Mouse (Mus musculus) kidney, adult 11 months (tissue): Measurements from ENCODE around the gene Gpr19.

Source experiments
- DNase-seq: peaks from one replicate; pipeline ENCODE4 v3.0.0; 2022

Gpr19 gene

DNA sequence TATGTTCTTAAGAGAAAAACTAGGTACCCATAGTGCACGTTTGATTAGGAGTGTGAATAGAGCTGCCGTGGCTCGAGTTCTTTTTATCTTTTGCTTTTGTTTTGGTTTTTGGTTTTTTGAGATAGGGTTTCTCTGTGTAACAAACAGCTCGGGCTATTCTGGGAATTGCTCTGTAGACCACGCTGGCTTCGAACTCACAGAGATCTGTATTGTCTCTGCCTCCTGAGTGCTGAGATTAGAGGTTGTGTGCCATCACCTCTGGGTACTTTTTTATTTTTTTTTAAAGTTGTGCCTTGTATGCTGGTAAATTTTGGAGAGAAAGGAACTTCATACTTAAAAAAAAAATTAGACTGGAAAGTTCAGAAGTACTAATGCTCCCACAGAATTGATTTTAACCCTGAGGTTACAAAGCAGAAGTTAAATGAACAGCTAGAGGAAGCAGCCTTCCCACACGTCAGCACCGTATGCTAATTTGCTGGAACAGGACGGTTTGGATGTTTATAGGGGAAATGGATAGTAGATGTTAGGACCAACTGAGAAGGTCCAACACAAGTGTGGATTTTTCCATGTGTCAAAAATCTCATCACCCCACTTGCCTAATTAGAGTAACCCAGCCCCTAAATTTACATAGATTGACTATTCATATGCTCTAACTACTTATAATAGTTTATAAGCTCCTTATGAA is 24.3 kb upstream of the Gpr19 start:
- DNase-seq, result no peak

DNA sequence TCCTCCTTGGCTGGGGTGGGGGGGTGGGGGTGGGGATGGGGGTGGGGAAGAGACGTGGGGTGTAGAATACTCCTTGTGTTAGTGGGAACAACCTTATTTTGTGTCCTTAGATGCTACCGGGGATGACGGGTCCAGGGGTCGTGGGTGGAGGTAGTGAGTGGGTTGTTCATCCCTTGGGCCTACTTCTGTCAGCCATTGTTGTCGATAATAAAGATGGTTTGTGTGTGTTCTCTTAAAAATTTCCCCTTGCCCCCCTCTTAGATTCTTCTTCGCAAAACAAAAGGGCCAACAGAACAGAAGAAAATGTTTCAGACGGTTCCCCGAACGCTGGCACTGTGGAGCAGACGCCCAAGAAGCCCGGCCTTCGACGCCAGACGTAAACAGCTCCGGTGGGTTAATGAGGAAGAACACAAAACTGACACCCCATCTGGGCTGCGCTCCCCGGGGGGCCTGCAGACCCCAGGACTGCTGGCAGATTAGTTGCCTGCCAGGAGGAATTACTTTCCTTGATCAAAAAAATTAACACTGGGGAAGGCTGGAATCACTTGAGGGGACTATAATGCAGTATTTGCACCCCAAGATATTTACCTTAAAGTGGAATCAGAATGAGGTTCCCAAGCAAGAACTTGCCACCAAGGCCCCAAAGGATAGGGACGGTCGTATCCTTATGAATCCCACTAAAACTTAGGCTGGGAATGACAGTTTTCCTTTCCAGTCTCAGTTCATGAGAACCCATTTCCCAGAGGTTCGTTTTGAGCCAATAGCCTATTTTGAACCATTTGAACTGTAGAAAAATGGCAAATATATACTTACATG is 23.5 kb upstream of the Gpr19 start:
- no peak for DNase-seq

DNA sequence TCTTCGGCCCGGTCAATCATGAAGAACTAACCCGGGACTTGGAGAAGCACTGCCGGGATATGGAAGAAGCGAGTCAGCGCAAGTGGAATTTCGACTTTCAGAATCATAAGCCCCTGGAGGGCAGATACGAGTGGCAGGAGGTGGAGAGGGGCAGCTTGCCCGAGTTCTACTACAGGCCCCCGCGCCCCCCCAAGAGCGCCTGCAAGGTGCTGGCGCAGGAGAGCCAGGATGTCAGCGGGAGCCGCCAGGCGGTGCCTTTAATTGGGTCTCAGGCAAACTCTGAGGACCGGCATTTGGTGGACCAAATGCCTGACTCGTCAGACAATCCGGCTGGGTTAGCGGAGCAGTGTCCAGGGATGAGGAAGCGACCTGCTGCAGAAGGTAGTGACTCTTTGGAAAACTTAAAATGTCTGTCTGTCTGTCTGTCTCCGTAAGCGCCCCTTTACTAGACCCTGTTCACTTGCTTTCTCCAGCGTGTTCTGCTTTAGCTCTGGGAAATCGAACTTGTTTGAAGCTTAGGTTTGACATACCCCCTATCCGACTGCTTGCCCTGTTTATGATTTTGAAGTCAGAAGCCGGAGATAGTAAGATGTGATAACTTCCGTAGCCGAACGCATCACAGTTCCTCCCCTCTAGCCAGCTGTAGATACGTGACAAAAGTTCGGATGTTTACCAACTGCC is 22.8 kb upstream of the Gpr19 start:
- peak; percentile 59 for DNase-seq

DNA sequence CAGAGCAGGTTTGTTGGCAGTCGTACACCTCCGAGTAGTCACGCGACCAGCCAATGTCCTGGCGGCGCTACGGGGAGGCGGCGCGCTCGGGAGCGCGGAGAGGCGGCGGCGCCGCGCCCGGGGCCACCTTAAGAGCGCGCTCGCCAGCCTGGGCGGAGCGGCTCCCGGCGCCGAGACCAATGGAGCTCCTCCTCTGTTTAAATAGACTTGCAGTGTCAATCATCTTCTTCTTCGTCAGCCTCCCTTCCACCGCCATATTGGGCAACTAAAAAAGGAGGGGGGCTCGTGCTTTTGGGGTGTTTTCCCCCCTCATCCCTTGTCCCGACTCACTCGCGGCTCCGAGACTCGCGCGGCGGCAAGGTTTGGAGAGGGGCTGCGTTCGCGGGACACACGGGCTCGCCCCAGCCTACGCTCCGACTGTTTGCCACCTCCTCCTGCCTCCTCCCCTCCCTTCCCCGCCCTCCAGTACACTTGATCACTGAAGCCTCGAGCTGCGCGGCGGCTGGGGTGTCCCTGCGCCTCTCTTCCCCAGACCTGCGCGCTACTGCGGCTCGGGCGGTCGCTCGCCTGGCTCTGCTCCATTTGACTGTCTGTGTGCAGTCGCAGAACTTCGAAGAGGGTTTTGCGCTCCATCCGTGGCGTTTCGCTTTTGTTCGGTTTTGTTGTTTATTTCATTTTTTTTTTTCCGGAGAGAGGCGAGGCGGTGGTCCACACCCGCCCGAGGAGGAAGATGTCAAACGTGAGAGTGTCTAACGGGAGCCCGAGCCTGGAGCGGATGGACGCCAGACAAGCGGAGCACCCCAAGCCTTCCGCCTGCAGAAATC is 22.0 kb upstream of the Gpr19 start, which contains the start of gene Cdkn1b:
Cdkn1b (plus strand) TSS at position 212 of the 824 bp plus-strand sequence.
- DNase-seq, result peak; percentile 97

DNA sequence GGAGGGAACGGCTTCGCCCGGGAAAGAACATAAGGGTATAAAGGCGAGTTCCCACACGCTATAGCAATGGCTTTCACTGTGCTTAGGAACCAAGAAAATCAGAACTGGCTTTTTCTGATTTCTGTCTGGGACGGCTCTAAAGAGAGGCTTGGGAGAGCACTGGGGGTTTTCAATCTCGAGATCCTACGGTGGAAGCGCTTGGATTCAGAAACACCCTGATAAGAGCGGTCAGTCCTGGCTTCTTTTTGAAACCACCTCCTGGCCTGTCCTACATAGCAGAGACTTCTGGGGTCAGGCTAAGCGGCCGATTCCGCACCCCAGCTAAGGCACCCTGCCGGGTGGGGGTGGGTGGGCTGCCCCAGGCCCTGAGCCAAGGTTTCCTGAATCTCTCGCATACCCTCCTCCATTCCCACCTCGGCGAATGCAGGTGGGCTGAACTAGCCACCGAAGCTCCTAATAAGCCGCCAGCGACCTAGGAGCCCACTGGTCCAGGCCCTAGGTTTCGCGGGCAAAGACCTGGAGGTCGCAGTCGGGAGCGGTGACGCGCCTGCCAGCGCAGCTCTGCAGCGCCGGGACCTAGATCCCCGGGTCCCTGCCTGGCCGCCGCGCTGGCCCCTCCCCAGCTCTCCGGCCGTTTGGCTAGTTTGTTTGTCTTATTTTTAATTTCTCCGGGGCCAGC is 21.3 kb upstream of the Gpr19 start:
- DNase-seq, result no peak

DNA sequence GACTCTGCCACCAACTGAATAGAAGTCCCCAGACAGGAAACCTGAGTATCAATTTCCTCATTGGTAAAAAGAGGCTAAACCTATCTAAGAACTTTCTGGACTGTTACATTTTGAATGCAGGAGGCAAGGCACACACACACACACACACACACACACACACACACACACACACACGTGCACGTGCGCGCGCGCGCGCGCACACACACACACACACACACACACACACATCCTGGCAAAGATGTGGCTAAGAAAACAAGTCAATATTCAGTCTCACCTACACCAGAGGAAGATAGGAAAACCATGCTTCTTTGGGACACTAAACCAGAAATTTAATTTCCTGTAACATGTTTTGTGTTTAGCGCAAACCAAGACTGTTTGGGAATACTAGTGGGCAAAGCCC is 20.4 kb upstream of the Gpr19 start:
- DNase-seq, result no peak

DNA sequence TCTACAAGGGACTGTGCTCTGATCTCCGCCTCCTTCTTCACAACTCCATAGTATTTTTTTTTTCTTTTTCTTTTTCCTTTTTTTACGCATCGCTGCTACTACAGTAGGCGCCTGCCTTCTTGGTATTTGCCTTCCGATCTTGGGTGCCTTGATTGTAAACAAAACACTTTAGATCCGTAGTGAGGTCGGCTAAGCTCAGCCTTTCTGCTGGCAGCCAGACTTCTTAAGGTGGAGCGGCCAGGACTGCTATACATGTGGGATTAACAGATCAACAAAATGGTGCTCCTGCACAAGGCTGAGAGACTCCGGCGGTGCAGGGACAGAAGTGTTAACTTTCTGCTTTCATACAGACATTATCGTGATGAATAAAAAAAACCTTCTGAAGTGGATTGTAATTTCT is 18.7 kb upstream of the Gpr19 start:
- DNase-seq, result peak; percentile 81

DNA sequence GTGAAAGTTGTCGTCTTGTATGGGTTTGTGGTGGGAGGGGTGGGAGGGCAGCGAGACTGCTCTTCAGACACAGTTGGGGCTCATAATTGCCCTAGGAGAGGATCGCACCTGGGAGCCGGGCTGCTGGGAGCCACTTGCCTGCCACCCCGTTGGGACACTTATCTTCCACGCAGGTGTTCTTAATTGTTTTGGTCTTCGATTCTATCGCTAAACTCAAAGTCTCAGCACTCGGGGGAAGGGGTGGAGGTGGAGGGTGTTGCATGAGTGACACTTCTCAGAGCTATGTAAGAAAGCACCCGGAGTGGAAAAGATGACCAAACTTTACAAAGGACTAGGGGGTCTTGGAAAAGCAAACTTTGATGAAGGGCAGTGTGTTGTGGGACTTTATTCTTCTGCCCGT is 18.3 kb upstream of the Gpr19 start:
- DNase-seq, result peak; percentile 16

DNA sequence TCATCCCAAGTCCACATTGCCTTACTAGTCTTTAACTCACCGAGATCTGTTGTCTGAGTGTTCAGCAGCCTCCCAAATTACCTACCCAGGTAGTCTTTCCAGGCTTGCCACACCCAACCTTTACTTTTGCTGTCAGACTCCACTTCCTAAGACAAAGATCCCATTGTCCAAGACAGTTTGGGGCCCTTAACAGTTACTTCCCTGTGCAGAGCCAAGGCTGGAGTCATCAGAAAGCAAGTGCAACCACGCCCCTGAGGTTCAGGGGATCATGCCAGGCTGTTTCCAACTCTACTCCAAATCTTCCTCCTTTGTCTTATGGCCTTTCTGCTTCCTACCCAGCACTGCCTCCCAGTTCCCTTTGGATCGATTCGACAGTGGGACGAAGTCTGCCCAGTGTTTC is 16.1 kb upstream of the Gpr19 start:
- DNase-seq, result no peak

DNA sequence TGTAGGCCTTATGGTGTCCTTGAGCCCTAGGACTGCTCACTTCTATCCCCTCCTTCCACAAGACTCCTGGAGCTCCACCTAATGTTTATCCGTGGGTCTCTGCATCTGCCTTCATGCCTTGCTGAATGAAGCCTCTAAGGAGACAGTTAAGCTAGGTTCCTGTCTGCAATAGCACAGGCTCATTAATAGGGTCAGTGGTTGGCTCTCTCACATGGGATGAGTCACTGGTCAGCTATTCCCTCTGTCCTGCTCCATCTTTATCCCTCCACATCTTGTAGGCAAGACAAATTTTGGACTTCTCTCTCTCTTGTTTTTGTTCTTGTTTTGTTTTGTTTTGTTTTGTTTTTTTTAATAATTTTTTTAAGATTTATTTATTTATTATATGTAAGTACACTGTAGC is 7.4 kb upstream of the Gpr19 start:
- DNase-seq, result no peak

DNA sequence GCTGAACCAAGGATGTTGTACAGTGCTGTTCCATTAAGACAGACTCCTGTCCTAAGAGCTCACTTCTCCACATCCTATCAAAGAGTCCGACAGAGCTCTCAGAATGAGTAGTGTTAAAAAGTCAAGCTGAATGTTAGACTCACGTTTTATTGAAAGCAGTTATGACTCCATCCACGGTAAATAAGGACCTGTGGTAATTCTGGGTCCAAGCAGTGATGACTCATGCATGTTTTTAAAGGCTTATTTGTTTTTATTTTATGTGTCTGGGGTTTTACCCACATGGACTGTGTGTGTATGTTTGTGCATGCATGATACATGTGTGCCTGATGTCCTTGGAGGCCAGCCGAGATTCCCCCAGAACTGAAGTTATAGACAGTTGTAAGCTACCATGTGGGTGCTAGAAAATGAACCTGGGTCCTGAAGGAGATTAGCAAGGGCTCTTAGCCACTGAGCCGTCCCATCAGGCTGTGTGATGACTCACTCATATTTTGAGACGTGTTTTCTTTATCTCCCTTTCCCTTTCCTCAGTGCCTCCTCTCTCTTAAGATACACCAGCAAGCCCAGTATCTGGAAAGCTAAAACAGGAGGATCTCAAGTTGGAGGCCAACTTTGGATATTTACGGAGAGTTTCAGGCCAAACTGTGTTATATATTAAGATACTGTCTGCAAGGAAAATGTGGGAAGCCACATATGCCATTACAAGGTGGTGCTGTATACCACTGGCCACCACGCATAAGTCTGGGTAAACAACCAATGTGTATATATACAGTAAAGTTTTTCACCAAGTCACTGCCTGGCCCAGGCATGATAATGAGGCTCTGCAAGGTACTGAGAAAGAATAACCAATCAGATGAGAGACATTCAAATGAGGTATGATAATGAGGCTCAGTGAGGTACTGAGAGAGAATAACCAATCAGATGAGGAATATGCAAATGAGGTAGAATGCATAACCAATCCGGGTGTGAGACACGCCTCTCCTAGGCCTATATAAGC is 5.8 kb upstream of the Gpr19 start:
- DNase-seq, result no peak

DNA sequence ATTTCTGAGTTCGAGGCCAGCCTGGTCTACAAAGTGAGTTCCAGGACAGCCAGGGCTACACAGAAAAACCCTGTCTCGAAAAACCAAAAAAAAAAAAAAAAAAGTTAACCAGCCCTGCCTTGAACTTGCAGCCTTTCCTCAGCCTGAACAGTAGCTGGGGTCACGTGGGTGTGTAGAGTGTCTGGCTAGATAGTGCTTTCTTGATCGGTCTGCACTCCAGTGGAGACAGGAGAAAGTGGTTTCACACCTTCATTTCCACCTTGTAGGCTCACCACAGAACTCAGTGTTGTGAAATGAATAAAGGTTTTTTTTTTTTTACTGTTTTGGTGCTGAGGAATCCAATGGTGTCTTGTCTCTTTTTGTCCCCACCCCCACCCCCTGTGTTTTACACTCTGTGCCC is 5.0 kb upstream of the Gpr19 start:
- DNase-seq, result no peak

DNA sequence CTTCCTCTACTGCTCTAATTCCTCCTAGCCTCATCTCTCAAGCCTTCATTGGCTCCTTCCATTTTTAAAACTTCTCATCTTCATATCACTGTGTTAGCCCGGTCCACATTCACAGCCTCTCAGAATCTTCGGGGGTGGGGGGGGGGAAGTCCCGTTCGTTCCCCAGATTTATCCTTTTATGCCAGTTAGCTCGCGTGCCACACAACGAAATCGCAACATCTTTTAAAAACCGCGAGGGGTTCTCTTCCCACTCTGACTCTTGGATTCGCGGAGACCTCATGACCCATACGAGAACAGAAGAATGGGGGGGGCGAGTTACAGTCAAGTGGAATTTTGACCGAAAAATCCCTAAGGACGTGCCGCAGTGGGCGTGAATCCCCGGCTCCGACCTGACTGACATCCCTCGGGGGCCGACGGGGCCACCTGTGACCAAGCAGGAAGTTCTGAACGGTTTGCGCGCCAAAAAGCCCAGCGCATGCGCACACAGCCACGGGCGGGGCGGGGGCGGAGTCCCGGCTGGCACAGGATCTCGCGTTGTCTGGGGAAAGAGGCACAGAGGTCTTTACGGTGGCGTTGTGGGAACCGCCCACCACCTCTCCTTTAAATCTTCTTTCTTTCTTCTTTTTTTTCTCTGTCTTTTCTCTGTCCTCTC is 809 bp downstream of the Gpr19 start:
- DNase-seq, result peak; percentile 96

DNA sequence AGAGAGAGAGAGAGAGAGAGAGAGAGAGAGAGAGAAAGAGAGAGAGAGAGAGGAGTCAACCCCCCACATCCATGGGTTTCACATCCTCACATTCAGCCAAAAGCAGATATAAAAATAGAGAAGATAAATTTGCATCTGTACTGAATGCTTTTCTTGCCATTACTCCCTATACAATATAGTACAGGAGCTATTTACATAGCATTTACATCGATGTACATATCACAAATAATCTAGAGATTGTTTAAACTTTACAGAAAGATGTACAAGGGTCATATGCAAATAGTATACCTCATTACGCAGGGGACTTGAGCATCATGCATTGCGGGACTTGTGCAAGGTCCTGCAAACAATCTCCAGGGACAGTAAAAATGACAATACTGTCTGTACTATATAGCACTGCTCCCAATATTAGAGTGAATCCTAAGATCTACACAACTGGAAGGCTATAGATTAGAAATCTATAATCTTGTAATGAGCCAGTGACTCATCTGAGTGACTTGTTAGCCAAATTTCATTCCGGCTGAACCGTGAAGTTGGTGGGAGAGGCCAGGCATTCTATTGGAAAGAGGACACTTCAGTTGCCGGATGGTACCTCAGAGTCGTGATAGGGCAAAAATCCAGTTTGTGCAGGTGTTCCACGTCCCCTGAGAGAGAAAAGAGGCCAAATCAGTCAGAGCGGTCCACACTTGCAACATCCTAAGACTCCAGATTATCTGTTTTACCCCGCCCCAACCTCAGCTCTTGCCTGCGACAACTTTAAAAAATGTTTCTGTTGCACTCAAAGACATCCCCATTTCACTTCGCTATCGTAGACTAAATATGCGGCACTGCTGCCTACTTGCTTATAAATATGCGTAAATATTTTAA is 1.6 kb downstream of the Gpr19 start:
- DNase-seq, result no peak

DNA sequence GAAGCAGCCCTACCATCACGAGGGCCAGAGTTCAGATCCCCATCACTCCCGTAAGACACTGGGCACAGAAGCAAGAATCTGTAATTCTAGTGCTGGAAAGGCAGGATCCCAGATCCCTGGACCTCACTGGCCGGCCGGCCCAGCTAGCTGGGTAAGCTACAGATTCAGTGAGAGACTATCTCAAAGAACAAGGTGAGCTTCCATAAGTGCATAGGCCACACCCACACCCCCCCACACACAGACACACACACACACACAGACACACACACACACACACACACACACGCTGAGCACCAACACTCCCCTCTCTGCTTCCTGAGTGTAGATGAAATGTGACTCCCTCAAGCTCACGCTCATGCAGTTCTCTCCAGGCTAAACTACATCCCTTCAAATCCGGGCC is 7.9 kb downstream of the Gpr19 start:
- no peak for DNase-seq

DNA sequence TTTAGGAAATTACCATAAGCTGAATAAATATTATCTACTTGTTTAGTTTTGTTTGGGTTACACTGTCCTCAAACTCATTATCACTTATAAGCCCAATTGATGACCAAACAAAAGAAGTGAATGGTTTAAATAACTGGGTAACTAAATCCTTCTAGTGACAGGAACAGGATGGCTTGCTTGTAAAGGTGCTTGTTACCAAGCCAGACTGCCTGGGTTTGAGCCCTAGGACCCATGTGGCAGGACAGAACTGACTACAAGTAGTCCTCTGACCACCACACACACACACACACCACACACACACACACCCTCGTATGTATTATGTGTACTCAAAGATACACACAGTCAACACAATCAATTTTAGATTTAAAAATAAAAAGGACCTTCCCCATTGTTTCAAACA is 8.6 kb downstream of the Gpr19 start:
- DNase-seq, result no peak

DNA sequence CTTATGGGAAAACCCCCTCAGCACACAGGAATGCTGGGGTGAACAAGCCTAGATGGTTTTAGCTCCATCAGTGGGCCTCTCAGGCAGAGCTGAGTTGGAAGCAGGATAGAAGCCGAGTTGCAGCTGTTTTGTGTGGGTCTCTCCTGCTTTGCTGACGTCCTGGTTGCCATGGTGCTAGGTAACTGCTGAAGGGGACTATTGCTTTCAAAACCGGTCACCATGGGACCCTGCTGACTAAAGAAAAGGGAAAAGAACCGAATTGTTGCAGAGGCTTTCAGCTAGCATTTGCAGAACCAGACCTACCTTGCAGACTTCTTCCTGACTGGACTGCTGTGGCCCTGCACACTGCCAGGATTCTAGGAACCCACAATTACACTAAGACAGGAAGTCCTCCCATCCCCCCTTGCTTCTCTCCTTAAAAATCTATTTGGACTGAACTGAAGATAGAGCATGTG is 9.8 kb downstream of the Gpr19 start:
- DNase-seq, result no peak

DNA sequence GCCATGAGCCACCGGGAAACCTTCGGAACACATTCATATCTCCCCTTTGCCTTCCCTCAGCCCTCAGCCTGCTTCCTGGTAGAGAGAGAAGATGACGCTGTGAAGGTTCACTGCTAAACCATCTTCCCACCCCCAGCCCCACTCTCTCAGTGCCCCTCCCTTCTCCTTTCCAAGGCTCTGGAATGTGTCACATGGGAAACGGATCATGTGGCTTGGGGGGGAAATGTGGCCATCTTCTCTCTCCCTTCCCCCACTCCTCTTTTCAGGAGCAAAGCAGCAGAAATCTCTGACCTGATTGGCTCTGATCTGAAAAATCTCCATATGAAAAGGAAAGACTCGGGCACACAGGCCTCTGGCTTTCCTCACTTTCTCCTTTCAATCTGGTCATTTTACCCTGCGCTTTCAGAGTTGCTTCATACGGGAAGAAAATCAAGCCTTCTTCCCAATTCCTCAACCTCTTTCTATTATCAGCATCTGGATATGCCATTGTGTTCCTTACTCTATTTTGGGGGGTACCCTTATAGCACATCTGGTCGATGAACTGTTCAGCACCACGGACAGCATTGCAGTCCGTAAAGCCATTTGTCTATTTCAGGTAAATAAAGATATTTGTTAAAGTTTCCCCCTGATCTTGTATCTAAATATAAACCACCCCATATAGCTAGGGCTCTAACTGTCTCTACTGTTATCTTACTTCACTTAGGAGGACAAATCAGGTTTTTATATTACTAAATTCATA is 10.5 kb downstream of the Gpr19 start:
- DNase-seq, result no peak

DNA sequence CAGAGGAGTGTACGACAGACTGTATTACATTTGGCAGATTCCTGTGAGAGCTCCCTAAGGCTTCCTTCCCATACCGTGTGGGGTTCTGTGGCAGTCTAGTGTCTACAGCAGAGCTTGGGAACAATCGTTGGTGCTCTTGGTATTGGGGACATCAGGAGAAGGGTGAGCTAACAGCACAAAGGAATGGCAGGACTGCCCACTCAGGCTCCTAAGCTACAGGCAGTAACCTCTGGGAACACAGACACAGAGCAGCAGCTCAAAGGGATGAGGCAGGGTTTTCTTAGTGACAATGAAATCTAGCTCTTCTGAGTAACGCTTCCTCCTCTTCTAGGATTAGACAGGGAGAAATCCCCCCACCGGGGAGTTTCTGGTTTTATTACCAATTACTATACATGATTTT is 11.4 kb downstream of the Gpr19 start:
- DNase-seq, result no peak
